Mouse (Mus musculus): Measurements from ENCODE around the gene Pecam1. TPM values are rescaled to one million over a fixed set of nuclear protein-coding genes. Genes with fewer than 3 reads are reported as not detected.

The Pecam1 gene
- total and polyA plus RNA-seq, 3 experiments: 18.4 to 22.3 (median 19.2) TPM

GRCm38 (mm10) chr11:106788026-106788774 lies 37.8 kb upstream of the Pecam1 start:
- Histone ChIP-seq H3K9me3 (replicated peaks; ENCODE audit: low read length) (no peaks in the 10 kb centered on the region), H3K27ac (ENCODE audit: insufficient read depth, low read depth) (peak overlapping the region; percentile 95), H3K9ac (ENCODE audit: insufficient read depth, low read depth) (peak overlapping the region; percentile 100), H3K27me3 (replicated peaks) (no peaks in the 10 kb centered on the region), H3K4me3 (replicated peaks in 1 of 3; ENCODE audit: low read depth in 2 of 3, low read length in 2 of 3, poor library complexity in 1 of 3) (peak overlapping the region; percentile 80 to 97 (median 96)), H3K79me2 (replicated peaks; ENCODE audit: control insufficient read depth, extremely low read depth, insufficient read depth, poor library complexity, severe bottlenecking) (peaks cover 57% of the 10 kb centered on the region), H3K36me3 (replicated peaks in 1 of 2; ENCODE audit: control insufficient read depth in 1 of 2, insufficient read depth in 1 of 2, low read length in 1 of 2) (peaks cover 37 to 61% of the 10 kb centered on the region in 2 experiments), H3K4me2 (ENCODE audit: insufficient read depth, low read depth, poor library complexity, severe bottlenecking) (no peak overlapping the region), H3K4me1 (ENCODE audit: control insufficient read depth in 1 of 2, insufficient read depth in 2 of 2) (peaks cover 0 to 53% of the 10 kb centered on the region in 2 experiments; a peak in 2 of 4 replicates)
- in situ Hi-C loops (cut with MboI; ENCODE audit: low pct_ligation_motif_present, low pct_unique_long_range_greater_than_20kb, low sequenced_read_pairs): no loop called here
- dilution Hi-C loops (cut with MboI; ENCODE audit: extremely low pct_ligation_motif_present, extremely low pct_unique_long_range_greater_than_20kb, low sequenced_read_pairs): no loop called here
- peak; percentile 94 for TF ChIP-seq MAZ (IDR thresholded peaks at IDR 0.05; ENCODE audit: low read depth, low read length)
- peak; percentile 44 for TF ChIP-seq MEF2A (IDR thresholded peaks at IDR 0.05; ENCODE audit: borderline replicate concordance, low read depth, low read length)
- TF ChIP-seq RCOR1 (conservative IDR thresholded peaks at IDR 0.05; ENCODE audit: low read depth, low read length): no peak; the same call in 1 of the 2 replicates
- no peak; the same call in 1 of the 2 replicates for TF ChIP-seq MYC (IDR thresholded peaks at IDR 0.05; ENCODE audit: low read depth, low read length)
- TF ChIP-seq USF1 (IDR thresholded peaks at IDR 0.05; ENCODE audit: low read depth, low read length): no peak
- no peak for TF ChIP-seq MAX (IDR thresholded peaks at IDR 0.05; ENCODE audit: low read length)
- TF ChIP-seq POLR2A (IDR thresholded peaks at IDR 0.05; ENCODE audit: low read depth, low read length): peak; percentile 98
- TF ChIP-seq MXI1 (IDR thresholded peaks at IDR 0.05; ENCODE audit: low read depth, low read length): peak; percentile 88
- peak; percentile 40 for TF ChIP-seq ETS1 (conservative IDR thresholded peaks at IDR 0.05; ENCODE audit: low read depth, low read length)
- no peak for TF ChIP-seq E2F4 (IDR thresholded peaks at IDR 0.05; ENCODE audit: insufficient replicate concordance, low read depth, low read length)
- no peak for TF ChIP-seq PAX5 (IDR thresholded peaks at IDR 0.05; ENCODE audit: low read length)
- TF ChIP-seq RAD21 (IDR thresholded peaks at IDR 0.05; ENCODE audit: low read depth, low read length): no peak
- TF ChIP-seq ZKSCAN1 (IDR thresholded peaks at IDR 0.05; ENCODE audit: borderline replicate concordance, low read depth, low read length): no peak
- peak; percentile 100 for TF ChIP-seq ZMIZ1 (IDR thresholded peaks at IDR 0.05; ENCODE audit: low read depth, low read length)
- no peak for TF ChIP-seq ZC3H11A (IDR thresholded peaks at IDR 0.05; ENCODE audit: low read depth, low read length)
- no peak for TF ChIP-seq JUN (IDR thresholded peaks at IDR 0.05; ENCODE audit: insufficient read depth, low read depth, low read length)
- no peak; the same call in 1 of the 2 replicates for TF ChIP-seq CHD1 (IDR thresholded peaks at IDR 0.05; ENCODE audit: low read depth, low read length)
- peak; percentile 76 for TF ChIP-seq HCFC1 (IDR thresholded peaks at IDR 0.05; ENCODE audit: low read depth, low read length)
- no peak for TF ChIP-seq BHLHE40 (IDR thresholded peaks at IDR 0.05; ENCODE audit: low read depth, low read length)
- TF ChIP-seq MAFK (IDR thresholded peaks at IDR 0.05; ENCODE audit: insufficient replicate concordance, low read length): no peak
- TF ChIP-seq TBP (conservative IDR thresholded peaks at IDR 0.05; ENCODE audit: low read depth, low read length): peak; percentile 98
- peak; percentile 99 for TF ChIP-seq POLR2AphosphoS2 (IDR thresholded peaks at IDR 0.05; ENCODE audit: low read depth, low read length)
- no peak for TF ChIP-seq JUND (conservative IDR thresholded peaks at IDR 0.05; ENCODE audit: low read depth, low read length)
- peak; percentile 48; the same call in 1 of the 2 replicates for TF ChIP-seq ZNF384 (IDR thresholded peaks at IDR 0.05; ENCODE audit: low read depth, low read length)
- TF ChIP-seq SMC3 (IDR thresholded peaks at IDR 0.05; ENCODE audit: low read depth, low read length): no peak
- peak; percentile 66 for TF ChIP-seq NRF1 (IDR thresholded peaks at IDR 0.05; ENCODE audit: low read depth, low read length)
- peak; percentile 79 for TF ChIP-seq ELF1 (IDR thresholded peaks at IDR 0.05; ENCODE audit: low read depth, low read length)
- TF ChIP-seq KAT2A (IDR thresholded peaks at IDR 0.05; ENCODE audit: insufficient replicate concordance, low read length): no peak; the same call in 1 of the 2 replicates
- peak; percentile 77 for TF ChIP-seq CHD2 (IDR thresholded peaks at IDR 0.05; ENCODE audit: low read length)
- peak; percentile 87; the same call in 1 of the 2 replicates for TF ChIP-seq SIN3A (IDR thresholded peaks at IDR 0.05; ENCODE audit: low read length)
- no peak; the same call in 1 of the 2 replicates for TF ChIP-seq UBTF (IDR thresholded peaks at IDR 0.05; ENCODE audit: low read depth, low read length)
- peak; percentile 100 for TF ChIP-seq NELFE (IDR thresholded peaks at IDR 0.05; ENCODE audit: low read depth, low read length)
- no peak for TF ChIP-seq CTCF (conservative IDR thresholded peaks at IDR 0.05 in 1 of 2, IDR thresholded peaks at IDR 0.05 in 1 of 2; ENCODE audit: low read depth in 2 of 2, low read length in 2 of 2)
- no peak for TF ChIP-seq USF2 (conservative IDR thresholded peaks at IDR 0.05; ENCODE audit: low read depth, low read length)
- no peak for TF ChIP-seq GABPA (IDR thresholded peaks at IDR 0.05; ENCODE audit: insufficient replicate concordance, low read depth, low read length)
- TF ChIP-seq EP300 (IDR thresholded peaks at IDR 0.05; ENCODE audit: low read length): no peak
- peak; percentile 99 for TF ChIP-seq TCF12 (IDR thresholded peaks at IDR 0.05; ENCODE audit: low read depth, low read length)
- TF ChIP-seq IRF4 (IDR thresholded peaks at IDR 0.05; ENCODE audit: low read depth, low read length): peak; percentile 59; the same call in 1 of the 2 replicates
- peak; percentile 98 for DNase-seq (ENCODE audit: extremely low read depth)

Measured in CH12.LX (cell line).